Mouse (Mus musculus) left cerebral cortex, postnatal 4 days (tissue): Measurements from ENCODE around the gene Emp2. TPM values are rescaled to one million over a fixed set of nuclear protein-coding genes. Genes with fewer than 3 reads are reported as not detected.
A peak's percentile ranks its signal among the peaks of the same experiment; 100 is the strongest.

Source experiments
- DNase-seq: peaks from one replicate; pipeline ENCODE4 v3.0.0-alpha.2; 2022
- intact Hi-C: fragments of 180-260 bp; cut with DNase I; formaldehyde crosslinking; loops from one replicate; pipeline ENCODE4 v1.15.1; 2025
- microRNA-seq: library from miRNA; unstranded; fragments of <30 nt; microRNA quantifications from one replicate; pipeline ENCODE4 v1.2.0, GENCODE M21; 2022
- total RNA-seq, 2 experiments: library from RNA; stranded (reverse); gene quantifications; 2 replicates each; pipeline ENCODE4 v1.2.3; 2021

Gene Emp2
- total RNA-seq, 2 experiments from 2014 or later = 19.3 TPM

GRCm38 (mm10) chr16:10272256-10272655 lies 41.5 kb downstream of the Emp2 start:
- intact Hi-C loops = no loop called here

GRCm38 (mm10) chr16:10253993-10254392 lies 59.8 kb downstream of the Emp2 start:
- no peak for DNase-seq
- intact Hi-C loops = no loop called here

More at GRCm38 (mm10) chr16:10272256-10272655, 41.5 kb downstream of the Emp2 start:
- peak; percentile 68 for DNase-seq

- DNase-seq = no peak
- intact Hi-C loops = no loop called here
Measured at GRCm38 (mm10) chr16:10236601-10237000, 77.2 kb downstream of the Emp2 start.

Small RNA genes within 50 kb of the gene (microRNA-seq; reads per million reads assigned to microRNA genes)
- gene Gm22932 = not detected

Other genes with a start within 250 kb of the Emp2 start
- gene Rpl39l, start 143.7 kb downstream of the Emp2 start, total RNA-seq = not detected
- gene Atf7ip2, start 121.3 kb downstream of the Emp2 start, total RNA-seq = under 1 TPM; 0.44 to 0.60 TPM
- 1 to 10 TPM; 4.1 to 5.2 TPM for gene Tekt5, start 81.5 kb upstream of the Emp2 start, total RNA-seq
- 10 to 100 TPM; 21.3 to 22.3 TPM for gene Nubp1, start 98.0 kb upstream of the Emp2 start, total RNA-seq
- 10 to 100 TPM; 54.3 to 55.2 TPM for gene Tvp23a, start 133.4 kb upstream of the Emp2 start, total RNA-seq
- gene Ciita, start 166.1 kb upstream of the Emp2 start, total RNA-seq = under 1 TPM in 1 of 2 experiments, not detected in 1; 0.10 TPM
- gene Dexi, start 229.1 kb upstream of the Emp2 start, total RNA-seq = 10 to 100 TPM; 22.2 to 22.3 TPM
- gene Clec16a, start 231.4 kb upstream of the Emp2 start, total RNA-seq = 10 to 100 TPM; 59.0 to 66.1 TPM